Mouse (Mus musculus): ENCODE measurements around the gene Ogfod1. TPM values are rescaled to one million over a fixed set of nuclear protein-coding genes. Genes with fewer than 3 reads are reported as not detected.
A peak's percentile ranks its signal among the peaks of the same experiment; 100 is the strongest.
"Not testable (repeated sequence)": the region's sequence is repeated elsewhere in the genome, so short reads cannot be mapped to it uniquely, and the experiment has no call there.

Ogfod1 gene
- polyA plus RNA-seq, 1 experiment from 2014 or later, result 13.6 TPM

DNA sequence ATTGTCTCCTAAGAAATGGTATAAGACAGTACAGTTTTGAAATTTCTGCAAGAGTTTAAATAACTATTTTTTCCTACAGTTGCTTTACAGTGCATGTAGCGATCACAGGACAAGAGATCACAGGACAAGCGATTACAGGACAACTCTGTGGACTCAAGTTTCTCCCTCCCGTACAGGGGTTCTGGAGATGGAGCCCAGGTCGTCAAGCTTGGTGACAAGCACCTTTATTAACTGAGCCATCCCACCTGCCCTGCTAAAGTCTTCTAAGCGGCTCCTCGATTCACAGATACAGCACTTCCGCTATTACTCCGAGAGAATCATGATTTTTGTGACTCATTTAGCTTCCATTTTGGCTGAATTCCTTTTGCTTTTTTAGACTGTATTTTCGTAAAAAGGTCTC is 7.3 kb upstream of the Ogfod1 start:
- H3K9ac ChIP-seq (replicated peaks), result no peak overlapping the region
- no peaks in the 10 kb centered on the region for H3K27me3 ChIP-seq
- H3K4me3 ChIP-seq, result no peak overlapping the region
- H3K27ac ChIP-seq (replicated peaks), result no peak overlapping the region
- H3K9me3 ChIP-seq, result no peaks in the 10 kb centered on the region
- peaks cover 62% of the 10 kb centered on the region for H3K36me3 ChIP-seq
- no peak for ATAC-seq (ENCODE audit: low FRiP score, low read depth)
- WGBS, result 95% methylated on average over 9 of the region's 9 CpGs
- H3K4me1 ChIP-seq, result peaks cover 17% of the 10 kb centered on the region
- no peak overlapping the region for H3K4me2 ChIP-seq (replicated peaks)

- Histone ChIP-seq H3K9me3 (no peaks in the 10 kb centered on the region), H3K4me1 (peaks cover 36% of the 10 kb centered on the region), H3K4me3 (no peak overlapping the region), H3K27ac (replicated peaks) (0 out of 2 replicates have a peak overlapping the region, but pooled peaks have one; percentile 4), H3K36me3 (peaks cover 25% of the 10 kb centered on the region), H3K4me2 (replicated peaks) (0 out of 2 replicates have a peak overlapping the region, but pooled peaks have one; percentile 85), H3K27me3 (no peaks in the 10 kb centered on the region), H3K9ac (replicated peaks) (peak overlapping the region; percentile 20; the same call in 1 of the 2 replicates)
- WGBS, result 33% methylated on average over 3 of the region's 3 CpGs
- ATAC-seq (ENCODE audit: low FRiP score, low read depth), result no peak
Measured at GRCm38 (mm10) chr8:94033601-94034000, 3.4 kb upstream of the Ogfod1 start.

GRCm38 (mm10) chr8:94035200-94035599 is 1.8 kb upstream of the Ogfod1 start:
- Histone ChIP-seq H3K27ac (replicated peaks) (no peak overlapping the region), H3K36me3 (peaks cover 9% of the 10 kb centered on the region), H3K9ac (replicated peaks) (peak overlapping the region; percentile 43; the same call in 1 of the 2 replicates), H3K4me3 (peak overlapping the region; percentile 72), H3K4me2 (replicated peaks) (peak overlapping the region; percentile 85), H3K27me3 (no peaks in the 10 kb centered on the region), H3K4me1 (peaks cover 36% of the 10 kb centered on the region), H3K9me3 (no peaks in the 10 kb centered on the region)
- no peak for ATAC-seq (ENCODE audit: low FRiP score, low read depth)
- WGBS, result 73% methylated on average over 5 of the region's 5 CpGs

DNA sequence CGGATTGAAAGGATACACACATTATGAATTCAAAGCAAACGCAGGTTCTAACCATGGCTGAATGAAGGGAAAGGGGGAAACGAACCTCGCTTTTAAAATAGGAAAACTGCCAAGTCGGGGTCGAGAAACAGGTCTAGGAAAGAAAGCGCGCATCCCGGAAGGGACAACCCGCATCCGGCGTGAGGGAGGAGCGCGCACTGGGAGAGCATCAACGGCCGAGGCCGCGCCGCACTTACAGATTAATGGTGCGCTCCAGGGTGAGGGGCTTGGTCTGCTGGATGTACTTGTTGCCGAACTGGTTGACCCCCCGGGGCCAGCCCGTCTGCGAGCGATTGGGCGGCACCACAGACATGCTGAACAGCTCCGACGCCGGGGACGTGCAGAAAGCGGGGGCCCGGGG is 457 bp upstream of the Ogfod1 start:
- peak; percentile 90 for ATAC-seq (ENCODE audit: low FRiP score, low read depth)

DNA sequence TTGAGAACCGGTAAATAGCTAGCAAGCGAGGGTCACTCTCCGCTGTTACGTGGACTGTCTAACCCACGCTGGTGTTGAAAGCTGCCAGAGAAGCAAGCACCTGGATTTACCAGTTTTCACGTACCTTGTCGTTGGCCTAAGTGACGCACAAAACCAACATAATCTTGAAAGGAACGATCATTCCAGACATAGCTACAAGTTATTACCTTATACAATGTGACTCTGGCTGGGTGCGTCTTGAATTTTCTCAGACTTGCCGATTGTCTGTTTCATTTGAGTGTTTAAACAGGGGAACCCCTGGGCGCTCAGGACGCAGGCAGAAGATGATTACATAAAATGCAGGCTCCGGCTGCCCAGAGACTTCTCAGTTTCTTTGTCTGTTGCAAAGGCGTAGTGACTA is 808 bp downstream of the Ogfod1 start:
- H3K4me1 ChIP-seq, result peaks cover 33% of the 10 kb centered on the region
- H3K4me2 ChIP-seq (replicated peaks), result peak overlapping the region; percentile 75
- H3K4me3 ChIP-seq, result peak overlapping the region; percentile 72
- H3K9me3 ChIP-seq, result no peaks in the 10 kb centered on the region
- ATAC-seq (ENCODE audit: low FRiP score, low read depth), result no peak
- 12% methylated on average over 15 of the region's 15 CpGs for WGBS
- H3K9ac ChIP-seq (replicated peaks), result peak overlapping the region; percentile 68
- H3K36me3 ChIP-seq, result no peaks in the 10 kb centered on the region
- no peaks in the 10 kb centered on the region for H3K27me3 ChIP-seq
- H3K27ac ChIP-seq (replicated peaks), result no peak overlapping the region

More for the DNA sequence above, 457 bp upstream of the Ogfod1 start:
- not testable (repeated sequence) for H3K27me3 ChIP-seq, H3K36me3 ChIP-seq, H3K9me3 ChIP-seq
- Histone ChIP-seq H3K9ac (replicated peaks) (peak overlapping the region; percentile 68), H3K4me1 (peaks cover 36% of the 10 kb centered on the region), H3K27ac (replicated peaks) (peak overlapping the region; percentile 63), H3K4me3 (peak overlapping the region; percentile 72), H3K4me2 (replicated peaks) (peak overlapping the region; percentile 85)
- WGBS, result 1% methylated on average over 24 of the region's 32 CpGs

GRCm38 (mm10) chr8:94047845-94048244 is 10.8 kb downstream of the Ogfod1 start:
- WGBS, result 92% methylated on average over 2 of the region's 2 CpGs
- Histone ChIP-seq H3K27me3 (no peaks in the 10 kb centered on the region), H3K4me3 (no peak overlapping the region), H3K9me3 (no peaks in the 10 kb centered on the region), H3K9ac (replicated peaks) (no peak overlapping the region), H3K36me3 (peaks cover 12% of the 10 kb centered on the region), H3K27ac (replicated peaks) (no peak overlapping the region), H3K4me2 (replicated peaks) (no peak overlapping the region), H3K4me1 (no peaks in the 10 kb centered on the region)
- ATAC-seq (ENCODE audit: low FRiP score, low read depth), result no peak

DNA sequence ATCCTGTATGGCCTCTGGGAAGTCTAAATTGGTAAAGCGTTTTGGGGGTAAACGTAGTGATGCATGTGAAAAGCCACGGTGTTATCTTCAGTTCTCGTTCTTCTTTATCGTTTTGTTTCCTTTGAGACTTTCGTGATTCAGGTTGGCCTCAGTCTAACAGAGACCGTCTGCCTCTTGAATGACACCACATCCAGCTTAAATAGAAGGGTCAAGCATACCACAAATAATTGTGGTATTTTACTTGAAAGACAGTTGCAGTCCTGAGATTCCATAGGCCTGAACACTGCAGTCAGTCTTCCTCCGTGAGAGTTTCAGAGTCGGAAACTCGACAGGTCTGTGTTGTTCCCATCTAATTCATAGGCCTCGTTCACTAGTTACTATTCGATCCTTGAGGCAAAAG is 15.7 kb downstream of the Ogfod1 start:
- WGBS, result 92% methylated on average over 12 of the region's 12 CpGs
- no peak for ATAC-seq (ENCODE audit: low FRiP score, low read depth)
- Histone ChIP-seq H3K9ac (replicated peaks) (no peak overlapping the region), H3K36me3 (peaks cover 30% of the 10 kb centered on the region), H3K27me3 (no peaks in the 10 kb centered on the region), H3K4me3 (no peak overlapping the region), H3K9me3 (no peaks in the 10 kb centered on the region), H3K27ac (replicated peaks) (no peak overlapping the region), H3K4me2 (replicated peaks) (no peak overlapping the region), H3K4me1 (no peaks in the 10 kb centered on the region)

- Histone ChIP-seq H3K27me3 (no peaks in the 10 kb centered on the region), H3K9me3 (peaks cover 4% of the 10 kb centered on the region; the same call in 1 of the 2 replicates), H3K4me2 (replicated peaks) (no peak overlapping the region), H3K4me3 (no peak overlapping the region), H3K4me1 (no peaks in the 10 kb centered on the region), H3K9ac (replicated peaks) (no peak overlapping the region), H3K36me3 (peaks cover 52% of the 10 kb centered on the region), H3K27ac (replicated peaks) (no peak overlapping the region)
- WGBS, result 59% methylated on average over 6 of the region's 6 CpGs
- ATAC-seq (ENCODE audit: low FRiP score, low read depth), result no peak
Measured at GRCm38 (mm10) chr8:94057157-94057854, 20.3 kb downstream of the Ogfod1 start.

- Histone ChIP-seq H3K4me1 (peaks cover 9% of the 10 kb centered on the region), H3K27ac (replicated peaks) (peak overlapping the region; percentile 75), H3K4me2 (replicated peaks) (no peak overlapping the region), H3K4me3 (no peak overlapping the region), H3K9me3 (no peaks in the 10 kb centered on the region), H3K36me3 (peaks cover 57% of the 10 kb centered on the region), H3K27me3 (no peaks in the 10 kb centered on the region), H3K9ac (replicated peaks) (no peak overlapping the region)
- ATAC-seq (ENCODE audit: low FRiP score, low read depth), result peak; percentile 93
- WGBS, result 31% methylated on average over 11 of the region's 11 CpGs
Measured at GRCm38 (mm10) chr8:94066121-94066863, 29.3 kb downstream of the Ogfod1 start.

- no peak overlapping the region for H3K27ac ChIP-seq (replicated peaks)
- H3K36me3 ChIP-seq, result peaks cover 42% of the 10 kb centered on the region
- H3K9me3 ChIP-seq, result no peaks in the 10 kb centered on the region
- H3K9ac ChIP-seq (replicated peaks), result no peak overlapping the region
- H3K4me3 ChIP-seq, result no peak overlapping the region
- no peaks in the 10 kb centered on the region for H3K27me3 ChIP-seq
- 94% methylated on average over 7 of the region's 7 CpGs for WGBS
- H3K4me2 ChIP-seq (replicated peaks), result no peak overlapping the region
- H3K4me1 ChIP-seq, result peaks cover 9% of the 10 kb centered on the region
- no peak for ATAC-seq (ENCODE audit: low FRiP score, low read depth)
Measured at GRCm38 (mm10) chr8:94068793-94069192, 31.8 kb downstream of the Ogfod1 start.

- Histone ChIP-seq H3K27ac (replicated peaks) (no peak overlapping the region), H3K9me3 (no peaks in the 10 kb centered on the region), H3K36me3 (peaks cover 54% of the 10 kb centered on the region), H3K4me3 (no peak overlapping the region), H3K4me2 (replicated peaks) (no peak overlapping the region), H3K9ac (replicated peaks) (no peak overlapping the region), H3K27me3 (no peaks in the 10 kb centered on the region), H3K4me1 (no peaks in the 10 kb centered on the region)
- no peak for ATAC-seq (ENCODE audit: low FRiP score, low read depth)
- WGBS, result 88% methylated on average over 12 of the region's 12 CpGs
Measured at GRCm38 (mm10) chr8:94076461-94077192, 39.6 kb downstream of the Ogfod1 start.

- Histone ChIP-seq H3K9me3 (no peaks in the 10 kb centered on the region), H3K27me3 (no peaks in the 10 kb centered on the region), H3K4me1 (no peaks in the 10 kb centered on the region), H3K27ac (replicated peaks) (no peak overlapping the region), H3K36me3 (peaks cover 29% of the 10 kb centered on the region), H3K4me2 (replicated peaks) (no peak overlapping the region), H3K4me3 (no peak overlapping the region), H3K9ac (replicated peaks) (no peak overlapping the region)
- 87% methylated on average over 9 of the region's 9 CpGs for WGBS
- ATAC-seq (ENCODE audit: low FRiP score, low read depth), result no peak
Measured at GRCm38 (mm10) chr8:94087964-94088363, 51.0 kb downstream of the Ogfod1 start.

Data from midbrain, embryonic 12.5 days (tissue).